Mouse (Mus musculus) E14TG2a.4 (cell line): ENCODE measurements at regions not wholly inside any gene's neighbourhood (a gene's known extent, or its start where the extent isn't known, plus 50 kb on each side); places are given as distances from the start of the nearest gene placed in this dataset.
A peak's percentile ranks its signal among the peaks of the same experiment; 100 is the strongest.

Source experiments
- H3K27me3 ChIP-seq: 2 replicates; pipeline ENCODE4 v1.6.1; 2014; ENCODE audit warnings: low read length, control low read depth; ENCODE audit not compliant: insufficient read depth
- H3K36me3 ChIP-seq: 2 replicates; pipeline ENCODE4 v1.6.1; 2014; ENCODE audit warnings: low read length, control low read depth; ENCODE audit not compliant: insufficient read depth
- H3K4me1 ChIP-seq: replicated peaks from 2 replicates; pipeline ENCODE4 v1.6.1; 2014; ENCODE audit warnings: low read depth, low read length, control low read depth
- H3K4me3 ChIP-seq: replicated peaks from 2 replicates; pipeline ENCODE4 v1.5.1; 2014; ENCODE audit warnings: mild to moderate bottlenecking, low read length
- H3K9me3 ChIP-seq: 2 replicates; pipeline ENCODE4 v1.6.1; 2014; ENCODE audit warnings: low read length, control low read depth
- CTCF ChIP-seq: conservative IDR thresholded peaks from 2 replicates; pipeline ENCODE4 v1.5.1; 2014; ENCODE audit warnings: low read length
- NANOG ChIP-seq: IDR thresholded peaks from 2 replicates; pipeline ENCODE4 v1.6.1; 2014; ENCODE audit warnings: borderline replicate concordance, low read length, mixed read lengths
- POU5F1 ChIP-seq: IDR thresholded peaks from 2 replicates; pipeline ENCODE4 v1.6.1; 2014; ENCODE audit warnings: low read length, borderline replicate concordance

GRCm38 (mm10) chr3:25240196-25240595 is 96.1 kb upstream of the Naaladl2 start:
- H3K4me3 ChIP-seq = no peak overlapping the region

GRCm38 (mm10) chr3:25220601-25221000 is 76.5 kb upstream of the Naaladl2 start:
- Histone ChIP-seq H3K4me1 (peaks cover 16% of the 10 kb centered on the region), H3K4me3 (no peak overlapping the region), H3K9me3 (peaks cover 9% of the 10 kb centered on the region), H3K27me3 (no peaks in the 10 kb centered on the region), H3K36me3 (no peaks in the 10 kb centered on the region)
- TF ChIP-seq POU5F1 (no peak), CTCF (peak; percentile 55)

More at GRCm38 (mm10) chr3:25240196-25240595, 96.1 kb upstream of the Naaladl2 start:
- H3K4me1 ChIP-seq = no peaks in the 10 kb centered on the region
- H3K27me3 ChIP-seq = no peaks in the 10 kb centered on the region
- H3K9me3 ChIP-seq = no peaks in the 10 kb centered on the region
- H3K36me3 ChIP-seq = no peaks in the 10 kb centered on the region
- TF ChIP-seq NANOG (no peak), POU5F1 (no peak), CTCF (no peak)

GRCm38 (mm10) chr3:25208041-25208685 is 64.1 kb upstream of the Naaladl2 start:
- H3K9me3 ChIP-seq = no peaks in the 10 kb centered on the region
- no peaks in the 10 kb centered on the region for H3K4me1 ChIP-seq
- no peak for TF ChIP-seq POU5F1
- H3K36me3 ChIP-seq = no peaks in the 10 kb centered on the region
- H3K27me3 ChIP-seq = no peaks in the 10 kb centered on the region
- H3K4me3 ChIP-seq = no peak overlapping the region
